Mouse (Mus musculus) cerebellum, adult 2 months (tissue): Measurements from ENCODE around the gene Gnb1l.

Experiments
- CTCF ChIP-seq: fragments of 200-500 bp; IDR thresholded peaks from 2 replicates; pipeline ENCODE4 v1.5.1; 2011; ENCODE audit warnings: low read depth, mild to moderate bottlenecking, control low read depth, low read length, moderate library complexity, borderline replicate concordance; ENCODE audit not compliant: insufficient read depth
- POLR2A ChIP-seq: fragments of 200-500 bp; IDR thresholded peaks from 2 replicates; pipeline ENCODE4 v1.6.1; 2011; ENCODE audit warnings: low read length, control low read depth, borderline replicate concordance; ENCODE audit not compliant: insufficient read depth

DNA sequence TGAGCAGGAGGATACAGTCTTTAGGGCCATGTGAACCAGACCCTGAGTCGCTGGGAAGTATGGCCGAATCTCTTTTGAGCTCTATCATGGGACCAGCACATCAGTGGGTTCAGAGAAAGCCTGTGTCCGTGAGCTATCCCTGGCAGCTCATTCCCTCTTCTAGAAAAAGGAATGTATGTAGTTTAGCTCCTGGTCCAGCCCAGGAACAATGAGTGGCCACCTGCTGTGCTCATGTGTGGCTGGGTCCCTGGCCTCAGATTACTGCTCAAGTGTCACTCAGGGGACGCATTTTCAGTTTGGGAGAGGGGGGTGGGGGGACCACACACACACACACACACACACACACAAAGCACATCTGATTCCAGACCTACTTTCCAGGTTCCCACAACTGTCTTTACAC, 26.1 kb upstream of the Gnb1l start:
- TF ChIP-seq CTCF (no peak), POLR2A (no peak)
